Mouse (Mus musculus): Measurements from ENCODE around the gene Celf2.

- TF ChIP-seq CTCF (IDR thresholded peaks at IDR 0.05; ENCODE audit: control insufficient read depth, insufficient read depth, low read length) (no peak), POLR2A (IDR thresholded peaks at IDR 0.05; ENCODE audit: borderline replicate concordance, control insufficient read depth, low read depth, low read length) (no peak)
Measured at GRCm38 (mm10) chr2:6569040-6569542, 940.3 kb downstream of the Celf2 start.
